Mouse (Mus musculus): ENCODE data around the gene Ifitm7. TPM values are rescaled to one million over a fixed set of nuclear protein-coding genes. Genes with fewer than 3 reads are reported as not detected.
"Not testable (repeated sequence)": the region's sequence is repeated elsewhere in the genome, so short reads cannot be mapped to it uniquely, and the experiment has no call there.

Ifitm7 gene
- polyA plus RNA-seq, 1 experiment from 2014 or later: 0.47 TPM

DNA sequence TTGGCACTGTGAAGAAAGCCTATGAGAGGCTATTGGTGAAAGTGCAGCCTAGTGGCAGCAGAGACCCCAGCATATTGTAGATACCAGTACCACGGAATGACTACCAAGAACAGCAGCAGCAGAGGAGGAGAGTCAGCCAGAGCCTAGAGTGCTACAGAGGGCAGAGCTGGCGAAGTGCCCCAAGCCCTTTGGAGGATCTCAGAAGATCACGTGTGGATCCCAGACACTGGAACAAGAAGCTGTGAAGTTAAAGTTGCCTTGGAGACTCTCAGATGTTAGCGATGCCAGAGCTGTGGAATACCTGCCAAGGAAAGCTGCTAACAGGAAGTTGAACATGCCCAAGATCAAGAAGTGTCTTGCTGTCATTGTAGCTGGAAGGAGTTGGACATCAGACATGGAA is 18.6 kb upstream of the Ifitm7 start:
- 84% methylated on average over 4 of the region's 4 CpGs for WGBS

DNA sequence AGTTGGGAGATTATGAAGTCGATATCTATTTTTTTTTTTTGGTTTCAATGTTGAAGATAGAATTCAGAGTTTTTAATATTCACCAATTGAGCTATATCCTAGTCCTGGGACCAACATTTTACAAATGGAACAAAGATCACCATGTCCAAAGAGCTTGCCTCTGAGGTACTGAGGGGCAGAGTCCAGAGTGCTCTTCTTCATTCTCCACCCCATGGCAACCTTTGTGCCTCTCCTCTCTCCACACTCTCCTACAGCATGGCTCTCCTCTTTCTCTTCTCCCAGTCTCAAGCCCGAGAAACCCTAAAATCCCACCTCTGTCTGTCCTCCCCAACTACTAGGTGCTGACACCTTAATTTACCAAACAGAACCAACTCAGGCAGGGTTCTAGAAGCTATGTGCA is 18.0 kb upstream of the Ifitm7 start:
- Histone ChIP-seq H3K9me3 (replicated peaks) (no peaks in the 10 kb centered on the region), H3K27me3 (no peaks in the 10 kb centered on the region), H3K36me3 (no peaks in the 10 kb centered on the region), H3K4me3 (replicated peaks) (no peak overlapping the region), H3K27ac (replicated peaks) (no peak overlapping the region), H3K9ac (no peak overlapping the region), H3K4me1 (peaks cover 4% of the 10 kb centered on the region; the same call in 1 of the 2 replicates), H3K4me2 (replicated peaks) (no peak overlapping the region)
- no peak for ATAC-seq (ENCODE audit: insufficient number of reproducible peaks, low FRiP score, low TSS enrichment, low read depth)
- 83% methylated on average over 2 of the region's 2 CpGs for WGBS

More for the DNA sequence above, 18.6 kb upstream of the Ifitm7 start:
- Histone ChIP-seq H3K9me3 (replicated peaks) (no peaks in the 10 kb centered on the region), H3K4me2 (replicated peaks) (no peak overlapping the region), H3K27me3 (no peaks in the 10 kb centered on the region), H3K4me1 (peaks cover 4% of the 10 kb centered on the region; the same call in 1 of the 2 replicates), H3K4me3 (replicated peaks) (no peak overlapping the region), H3K9ac (no peak overlapping the region), H3K27ac (replicated peaks) (no peak overlapping the region), H3K36me3 (no peaks in the 10 kb centered on the region)
- ATAC-seq (ENCODE audit: insufficient number of reproducible peaks, low FRiP score, low TSS enrichment, low read depth): no peak

DNA sequence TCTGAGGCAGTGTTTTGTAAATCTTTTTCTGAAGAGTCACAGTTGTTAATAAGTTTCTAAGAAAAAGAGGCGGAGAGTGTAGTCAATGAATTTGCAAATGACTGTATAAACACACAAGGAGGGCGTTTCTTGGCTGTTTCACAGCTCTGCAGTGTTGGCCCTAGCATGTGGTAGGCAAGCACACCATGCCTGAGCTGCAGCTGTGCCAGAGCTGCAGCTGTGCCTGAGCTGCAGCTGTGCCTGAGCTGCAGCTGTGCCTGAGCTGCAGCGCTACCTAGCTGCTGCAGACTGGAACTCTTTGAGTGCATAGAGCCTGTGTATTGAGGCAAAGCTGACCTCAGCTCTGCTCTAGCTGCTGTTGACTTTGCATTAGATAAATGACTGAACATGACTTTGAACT is 17.5 kb upstream of the Ifitm7 start:
- Histone ChIP-seq H3K27ac (replicated peaks) (no peak overlapping the region), H3K36me3 (no peaks in the 10 kb centered on the region), H3K4me1 (peaks cover 4% of the 10 kb centered on the region; the same call in 1 of the 2 replicates), H3K9me3 (replicated peaks) (no peaks in the 10 kb centered on the region), H3K4me2 (replicated peaks) (no peak overlapping the region), H3K4me3 (replicated peaks) (no peak overlapping the region), H3K9ac (no peak overlapping the region), H3K27me3 (no peaks in the 10 kb centered on the region)
- WGBS: 21% methylated on average over 3 of the region's 3 CpGs
- ATAC-seq (ENCODE audit: insufficient number of reproducible peaks, low FRiP score, low TSS enrichment, low read depth): peak; percentile 65; the same call in 1 of the 2 replicates

DNA sequence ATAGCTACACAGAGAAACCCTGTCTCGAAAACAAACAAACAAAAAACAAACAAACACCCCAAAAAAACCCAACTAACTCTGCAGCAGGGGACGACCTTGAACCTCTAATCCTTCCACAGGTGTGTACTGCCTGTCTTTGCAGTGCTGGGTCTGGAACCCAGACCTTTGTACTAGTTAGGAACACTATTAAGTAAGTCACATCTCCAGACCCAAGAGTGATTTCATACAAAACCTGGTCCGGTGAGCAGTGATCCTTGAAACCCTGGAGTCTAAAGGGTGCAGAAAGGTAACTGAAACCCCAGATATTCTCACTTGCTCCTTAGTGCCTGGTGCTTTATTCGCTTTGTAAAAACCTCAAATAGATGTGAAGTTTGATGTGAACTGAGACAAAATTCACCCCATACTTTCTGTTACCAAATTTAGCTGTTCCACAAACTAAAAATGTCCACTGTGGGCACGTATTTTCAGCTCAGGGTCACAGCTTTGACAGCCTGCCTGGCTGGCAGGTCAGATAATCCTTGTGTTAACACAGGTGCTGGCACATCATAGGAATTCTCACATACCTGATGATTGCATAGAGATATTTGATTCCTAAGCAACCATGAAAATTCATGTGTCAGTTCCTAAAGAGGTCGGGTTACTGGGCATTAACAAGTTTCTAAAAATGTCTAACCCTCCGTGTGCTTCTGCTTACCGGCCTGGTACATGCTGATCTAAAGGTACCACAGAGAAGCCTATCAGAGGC is 16.9 kb upstream of the Ifitm7 start:
- no peak overlapping the region for H3K4me3 ChIP-seq (replicated peaks)
- no peaks in the 10 kb centered on the region for H3K36me3 ChIP-seq
- no peaks in the 10 kb centered on the region for H3K27me3 ChIP-seq
- WGBS: 54% methylated on average over 8 of the region's 8 CpGs
- no peak overlapping the region for H3K27ac ChIP-seq (replicated peaks)
- no peak overlapping the region for H3K9ac ChIP-seq
- H3K4me1 ChIP-seq: peaks cover 4% of the 10 kb centered on the region; the same call in 1 of the 2 replicates
- no peak overlapping the region for H3K4me2 ChIP-seq (replicated peaks)
- ATAC-seq (ENCODE audit: insufficient number of reproducible peaks, low FRiP score, low TSS enrichment, low read depth): no peak
- H3K9me3 ChIP-seq (replicated peaks): no peaks in the 10 kb centered on the region

DNA sequence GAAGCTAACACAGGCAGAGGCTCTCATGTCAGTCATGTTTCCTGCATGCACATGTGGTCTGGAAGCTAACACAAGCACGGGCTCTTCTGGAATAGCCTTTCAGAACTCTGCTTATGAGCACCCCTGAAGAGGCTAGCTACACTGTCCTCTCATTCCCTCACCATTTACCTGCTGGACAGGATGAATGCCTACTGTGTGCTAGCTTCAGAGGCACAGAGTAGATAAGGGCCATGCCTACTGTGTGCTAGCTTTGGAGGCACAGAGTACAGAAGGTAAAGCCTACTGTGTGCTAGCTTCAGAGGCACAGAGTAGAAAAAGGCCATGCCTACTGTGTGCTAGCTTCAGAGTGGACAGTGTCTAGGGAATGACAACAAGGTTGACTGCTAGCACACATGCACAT is 7.8 kb upstream of the Ifitm7 start:
- Histone ChIP-seq H3K4me3 (replicated peaks) (no peak overlapping the region), H3K27me3 (no peaks in the 10 kb centered on the region), H3K27ac (replicated peaks) (no peak overlapping the region), H3K9me3 (replicated peaks) (no peaks in the 10 kb centered on the region), H3K4me2 (replicated peaks) (no peak overlapping the region), H3K9ac (no peak overlapping the region), H3K36me3 (no peaks in the 10 kb centered on the region), H3K4me1 (no peaks in the 10 kb centered on the region)
- WGBS: 67% methylated on average over 1 of the region's 1 CpGs
- no peak for ATAC-seq (ENCODE audit: insufficient number of reproducible peaks, low FRiP score, low TSS enrichment, low read depth)

DNA sequence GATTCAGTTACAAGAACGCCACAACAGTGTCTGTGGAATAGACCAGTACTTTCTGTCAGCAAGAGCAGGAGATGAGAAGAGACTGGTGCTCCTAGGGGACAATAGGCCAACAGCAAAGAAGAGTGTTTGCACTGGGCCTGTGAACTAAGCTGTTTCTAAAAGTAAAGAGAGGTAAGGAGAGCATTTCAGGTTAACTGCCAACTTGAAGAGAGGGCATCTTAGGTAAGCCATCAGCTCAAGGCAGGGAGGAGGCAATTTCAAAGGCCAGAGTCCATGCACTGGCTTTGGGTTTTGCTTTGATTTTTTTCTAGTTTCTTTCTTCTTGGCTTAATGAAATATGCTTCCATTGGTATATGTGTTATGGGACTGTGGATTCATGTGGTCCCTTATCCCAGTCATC is 7.4 kb upstream of the Ifitm7 start:
- Histone ChIP-seq H3K36me3 (no peaks in the 10 kb centered on the region), H3K27ac (replicated peaks) (no peak overlapping the region), H3K27me3 (no peaks in the 10 kb centered on the region), H3K9me3 (replicated peaks) (no peaks in the 10 kb centered on the region), H3K4me2 (replicated peaks) (no peak overlapping the region), H3K9ac (no peak overlapping the region), H3K4me3 (replicated peaks) (no peak overlapping the region), H3K4me1 (no peaks in the 10 kb centered on the region)
- no peak for ATAC-seq (ENCODE audit: insufficient number of reproducible peaks, low FRiP score, low TSS enrichment, low read depth)
- 74% methylated on average over 1 of the region's 1 CpGs for WGBS

DNA sequence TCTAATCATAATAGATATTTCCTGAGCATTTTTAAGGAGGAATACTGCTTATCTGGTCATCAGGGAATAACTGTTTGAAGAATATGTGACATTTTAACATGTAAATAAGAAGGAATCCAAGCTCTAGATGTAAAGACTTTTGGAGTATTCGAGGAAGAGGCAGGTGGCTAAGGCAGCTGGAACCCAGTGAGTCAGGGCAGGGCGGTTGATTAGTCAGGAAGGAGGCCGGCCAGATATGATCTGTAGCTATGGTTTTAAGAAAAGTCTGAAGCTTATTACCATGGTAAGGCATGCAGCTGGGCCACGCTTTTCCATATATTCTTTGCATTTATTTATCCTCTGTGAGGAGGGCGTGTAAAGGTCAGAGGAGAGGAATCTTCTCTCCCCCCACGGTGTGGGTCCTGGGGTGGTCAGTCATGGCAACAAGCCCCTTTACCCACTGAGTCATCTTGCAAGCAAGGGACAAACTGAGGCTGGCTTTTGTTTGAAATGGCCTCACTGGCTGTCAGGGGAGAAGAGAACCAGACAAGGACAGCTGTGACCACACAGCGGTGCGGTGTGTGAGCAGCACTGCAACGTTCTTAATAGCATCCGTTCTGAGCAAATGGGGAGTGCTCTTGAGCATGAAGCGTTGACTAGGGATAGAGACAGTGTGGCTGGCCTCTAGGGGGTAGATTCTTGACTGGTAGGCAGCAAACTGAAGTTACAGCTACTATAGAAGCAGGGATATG is 6.0 kb upstream of the Ifitm7 start:
- Histone ChIP-seq H3K9ac (no peak overlapping the region), H3K4me2 (replicated peaks) (no peak overlapping the region), H3K27ac (replicated peaks) (no peak overlapping the region), H3K4me1 (no peaks in the 10 kb centered on the region), H3K4me3 (replicated peaks) (no peak overlapping the region), H3K36me3 (no peaks in the 10 kb centered on the region), H3K27me3 (no peaks in the 10 kb centered on the region), H3K9me3 (replicated peaks) (no peaks in the 10 kb centered on the region)
- no peak for ATAC-seq (ENCODE audit: insufficient number of reproducible peaks, low FRiP score, low TSS enrichment, low read depth)
- 74% methylated on average over 11 of the region's 11 CpGs for WGBS

DNA sequence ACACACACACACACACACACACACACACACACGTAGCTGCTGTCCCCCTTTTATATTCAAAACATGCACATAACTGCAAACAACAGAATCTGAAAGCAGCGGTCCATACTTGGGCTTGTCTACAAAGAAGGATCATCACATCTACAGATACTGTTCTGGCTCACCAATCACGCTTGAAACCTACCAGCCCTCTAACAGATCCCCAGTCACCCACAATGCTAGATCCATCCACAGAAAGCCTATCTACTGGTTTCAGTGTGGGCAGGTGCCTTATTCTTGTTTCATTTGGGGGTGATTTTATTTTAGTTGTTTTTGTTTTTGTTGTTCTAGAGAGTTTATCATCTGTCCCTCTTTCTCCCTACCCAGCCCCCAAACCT is 503 bp downstream of the Ifitm7 start:
- no peak for ATAC-seq (ENCODE audit: insufficient number of reproducible peaks, low FRiP score, low TSS enrichment, low read depth)
- H3K9ac ChIP-seq: no peak overlapping the region

DNA sequence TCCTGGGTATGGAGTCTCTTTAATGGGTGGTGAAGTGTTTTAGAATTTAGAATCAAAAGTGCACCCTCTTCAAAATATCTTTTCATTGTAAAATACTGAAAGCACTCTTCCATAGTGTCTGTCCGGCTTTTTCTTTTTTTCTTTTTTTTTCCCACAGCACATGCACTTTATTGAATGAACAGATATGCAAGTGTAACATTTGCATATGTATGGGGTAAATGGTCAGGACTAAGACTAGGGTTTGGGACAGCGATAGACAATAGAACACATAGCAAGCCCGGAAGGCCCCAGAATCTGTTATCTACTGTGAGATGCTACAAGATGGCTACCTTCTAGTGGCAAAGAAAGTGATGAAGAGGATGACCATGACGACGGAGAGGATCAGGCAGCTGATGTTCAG is 3.5 kb downstream of the Ifitm7 start:
- Histone ChIP-seq H3K27ac (replicated peaks) (no peak overlapping the region), H3K9me3 (replicated peaks) (no peaks in the 10 kb centered on the region), H3K4me3 (replicated peaks) (no peak overlapping the region), H3K27me3 (no peaks in the 10 kb centered on the region; the same call in 1 of the 2 replicates), H3K36me3 (no peaks in the 10 kb centered on the region), H3K9ac (no peak overlapping the region), H3K4me2 (replicated peaks) (no peak overlapping the region), H3K4me1 (peaks cover 10% of the 10 kb centered on the region)
- no peak for ATAC-seq (ENCODE audit: insufficient number of reproducible peaks, low FRiP score, low TSS enrichment, low read depth)
- 91% methylated on average over 5 of the region's 5 CpGs for WGBS

More for the DNA sequence above, 503 bp downstream of the Ifitm7 start:
- 67% methylated on average over 3 of the region's 3 CpGs for WGBS
- H3K4me3 ChIP-seq (replicated peaks): peak overlapping the region; percentile 47
- H3K27me3 ChIP-seq: no peaks in the 10 kb centered on the region; the same call in 1 of the 2 replicates
- H3K4me2 ChIP-seq (replicated peaks): peak overlapping the region; percentile 87
- H3K36me3 ChIP-seq: no peaks in the 10 kb centered on the region
- peaks cover 10% of the 10 kb centered on the region for H3K4me1 ChIP-seq
- no peak overlapping the region for H3K27ac ChIP-seq (replicated peaks)
- H3K9me3 ChIP-seq (replicated peaks): no peaks in the 10 kb centered on the region

DNA sequence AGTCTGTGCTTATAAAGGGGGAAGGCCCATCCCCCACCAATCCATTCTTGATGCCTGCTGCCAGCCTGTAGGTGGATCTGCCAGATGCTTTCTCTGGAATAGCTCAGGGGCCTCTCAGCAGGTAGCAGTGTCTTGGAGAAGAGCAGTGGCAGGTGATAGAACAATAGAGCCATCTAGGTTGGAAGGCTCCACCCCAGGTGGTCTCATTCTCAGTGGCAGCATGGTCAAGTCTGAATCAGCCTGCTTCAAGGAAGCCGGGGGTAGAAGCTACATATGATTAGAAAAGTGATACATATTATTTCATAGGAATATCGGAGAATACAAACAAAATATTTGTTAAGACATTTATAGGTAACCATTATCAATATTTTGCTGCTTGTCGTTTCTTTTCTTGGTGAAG is 5.0 kb downstream of the Ifitm7 start:
- not testable (repeated sequence) for H3K36me3 ChIP-seq; ATAC-seq (ENCODE audit: insufficient number of reproducible peaks, low FRiP score, low TSS enrichment, low read depth); H3K4me1 ChIP-seq; H3K9me3 ChIP-seq (replicated peaks); H3K4me2 ChIP-seq (replicated peaks); H3K4me3 ChIP-seq (replicated peaks); H3K9ac ChIP-seq; H3K27ac ChIP-seq (replicated peaks); H3K27me3 ChIP-seq
- WGBS: 71% methylated on average over 3 of the region's 3 CpGs

DNA sequence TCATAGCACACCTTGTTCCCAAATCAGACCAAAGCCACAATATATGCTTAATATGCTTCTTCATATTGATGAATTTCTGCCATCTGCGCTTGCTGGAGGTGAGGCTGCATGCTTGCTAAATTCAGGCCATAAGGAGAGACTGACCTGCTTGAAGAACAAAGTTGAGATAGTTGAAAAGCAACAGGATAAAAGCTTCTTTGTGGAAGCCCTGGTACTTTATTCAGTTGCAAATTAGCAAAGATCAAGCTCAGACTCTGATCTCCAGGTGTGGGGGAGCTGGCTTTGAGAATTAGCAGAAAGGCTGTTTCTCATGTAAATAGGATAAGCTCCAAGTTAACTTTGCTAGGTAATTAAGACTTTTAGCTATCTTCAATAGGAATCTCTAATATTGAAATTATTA is 9.7 kb downstream of the Ifitm7 start:
- not testable (repeated sequence) for H3K9ac ChIP-seq; H3K27ac ChIP-seq (replicated peaks); H3K36me3 ChIP-seq; H3K4me2 ChIP-seq (replicated peaks); H3K4me3 ChIP-seq (replicated peaks); H3K27me3 ChIP-seq; H3K9me3 ChIP-seq (replicated peaks); ATAC-seq (ENCODE audit: insufficient number of reproducible peaks, low FRiP score, low TSS enrichment, low read depth); H3K4me1 ChIP-seq
- 41% methylated on average over 1 of the region's 1 CpGs for WGBS
